15 mouse cellular contexts compared by ENCODE assay signal in the genomic region with DNA sequence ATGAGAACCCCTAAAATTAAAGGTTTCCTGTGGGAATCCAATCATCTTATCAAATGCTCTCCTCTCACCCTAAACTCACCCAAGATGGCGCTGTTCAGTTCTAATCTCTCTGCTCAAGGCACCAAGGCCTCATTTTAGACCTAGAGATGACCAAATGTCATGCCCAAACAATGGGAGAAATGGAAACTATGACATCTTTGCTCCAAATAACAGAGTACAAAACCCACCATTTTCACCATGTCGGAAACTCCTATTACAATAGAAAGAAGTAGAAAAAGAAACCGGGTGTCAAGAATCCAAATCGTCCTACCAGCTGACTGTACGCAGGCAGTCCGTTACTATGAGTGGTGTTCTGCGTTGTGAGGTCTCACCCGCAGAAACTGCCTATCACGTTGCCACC.
"Had no signal": no experiment of that assay in that cellular context is flagged by ENCODE, and none has a peak within 500 bp of the region (broad histone marks: within the 10 kb centered on the region; RNA-seq: fewer than 3 reads in every experiment).

No protein-coding gene starts in this region.

- ATAC-seq: liver, postnatal 0 days; midbrain, embryonic 13.5 days; midbrain, embryonic 15.5 days had no signal

- H3K36me3 ChIP-seq: lung, embryonic 15.5 days; midbrain, embryonic 13.5 days; midbrain, embryonic 15.5 days; neural tube, embryonic 12.5 days; stomach, embryonic 15.5 days had no signal

- DNase-seq: liver, postnatal 0 days; lung, adult 2 months; lung, postnatal 10 days; right cerebral cortex, postnatal 14 days; thymus, adult 18-20 months; thymus, postnatal 14 days; thymus, postnatal 36 days had no signal

- H3K27ac ChIP-seq: lung, embryonic 15.5 days; macrophage; midbrain, embryonic 13.5 days; midbrain, embryonic 15.5 days; neural tube, embryonic 12.5 days; stomach, embryonic 15.5 days had no signal

- H3K4me2 ChIP-seq: lung, embryonic 15.5 days; midbrain, embryonic 11.5 days; midbrain, embryonic 13.5 days; midbrain, embryonic 15.5 days; neural tube, embryonic 12.5 days; stomach, embryonic 15.5 days had no signal

- H3K9me3 ChIP-seq: lung, embryonic 15.5 days; megakaryocyte, embryonic 14.5 days; midbrain, embryonic 13.5 days; midbrain, embryonic 15.5 days; neural tube, embryonic 12.5 days; stomach, embryonic 15.5 days had no signal

- H3K4me3 ChIP-seq: lung, embryonic 15.5 days; megakaryocyte, embryonic 14.5 days; midbrain, embryonic 13.5 days; midbrain, embryonic 15.5 days; neural tube, embryonic 12.5 days; stomach, embryonic 15.5 days had no signal

- H3K9ac ChIP-seq: liver, postnatal 0 days; lung, embryonic 15.5 days; midbrain, embryonic 13.5 days; midbrain, embryonic 15.5 days; neural tube, embryonic 12.5 days; stomach, embryonic 15.5 days had no signal
